Mouse (Mus musculus) liver, postnatal 0 days (tissue): ENCODE results near the gene Taar8a. TPM values are rescaled to one million over a fixed set of nuclear protein-coding genes. Genes with fewer than 3 reads are reported as not detected.

Experiments
- ATAC-seq: fragments of 200-750 bp; cut with Nextera tagmentation; 2 replicates; pipeline ENCODE4 v1.8.0; 2017; ENCODE audit warnings: mild to moderate bottlenecking, moderate library complexity
- DNase-seq: peaks from one replicate; pipeline ENCODE4 v3.0.0-alpha.2; 2016
- H3K27ac ChIP-seq: fragments of 300-500 bp; sonication (generic); 2 replicates; pipeline ENCODE4 v1.5.1; 2014; ENCODE audit warnings: antibody characterized with exemption, moderate library complexity, mild to moderate bottlenecking, low read depth
- H3K27me3 ChIP-seq: fragments of 300-500 bp; sonication (generic); 2 replicates; pipeline ENCODE4 v1.6.1; 2014; ENCODE audit warnings: low read length, control low read depth, mixed read lengths; ENCODE audit not compliant: insufficient read depth
- H3K36me3 ChIP-seq: fragments of 300-500 bp; sonication (generic); replicated peaks from 2 replicates; pipeline ENCODE4 v1.6.1; 2014; ENCODE audit warnings: mild to moderate bottlenecking, control low read depth, low read length, moderate library complexity, mixed read lengths; ENCODE audit not compliant: insufficient read depth
- H3K4me1 ChIP-seq: fragments of 300-500 bp; sonication (generic); 2 replicates; pipeline ENCODE4 v1.6.1; 2014; ENCODE audit warnings: antibody characterized with exemption, mild to moderate bottlenecking, control low read depth; ENCODE audit not compliant: insufficient read depth
- H3K4me2 ChIP-seq: fragments of 300-500 bp; sonication (generic); 2 replicates; pipeline ENCODE4 v1.6.1; 2014; ENCODE audit warnings: low read depth, mild to moderate bottlenecking, low read length, moderate library complexity, mixed read lengths
- H3K4me3 ChIP-seq: fragments of 300-500 bp; sonication (generic); 2 replicates; pipeline ENCODE4 v1.5.1; 2014; ENCODE audit warnings: low read depth, low read length
- H3K9ac ChIP-seq: fragments of 300-500 bp; sonication (generic); replicated peaks from 2 replicates; pipeline ENCODE4 v1.6.1; 2014; ENCODE audit warnings: mild to moderate bottlenecking, moderate library complexity
- H3K9me3 ChIP-seq: fragments of 300-500 bp; sonication (generic); 2 replicates; pipeline ENCODE4 v1.6.1; 2016; ENCODE audit warnings: mild to moderate bottlenecking, control low read depth, low read length, mixed read lengths
- CTCF ChIP-seq: sonication (generic); IDR thresholded peaks from 2 replicates; pipeline ENCODE4 v1.5.1; 2016; ENCODE audit warnings: antibody characterized with exemption, low read depth
- EP300 ChIP-seq: IDR thresholded peaks from 2 replicates; pipeline ENCODE4 v1.6.1; 2016; ENCODE audit warnings: antibody characterized with exemption, low read depth, mild to moderate bottlenecking
- WGBS: fragments of 180-500 bp; shearing (Covaris S2); extraction: QIAGEN DNeasy Blood & Tissue Kit; methylation state at CpG from one replicate; pipeline ENCODE4 v1.1.7; 2014; ENCODE audit not compliant: insufficient replicate concordance; 5-methylcytosine and 5-hydroxymethylcytosine counted together
- polyA plus RNA-seq: library from polyadenylated mRNA; unstranded; fragments of >200 nt; fragmentation: Nextera tagmentation; extraction: Ambion mirVana; gene quantifications from 2 replicates; pipeline ENCODE4 v1.2.1, GENCODE M21; 2015

Gene Taar8a
- polyA plus RNA-seq, 1 experiment from 2014 or later: not detected

DNA sequence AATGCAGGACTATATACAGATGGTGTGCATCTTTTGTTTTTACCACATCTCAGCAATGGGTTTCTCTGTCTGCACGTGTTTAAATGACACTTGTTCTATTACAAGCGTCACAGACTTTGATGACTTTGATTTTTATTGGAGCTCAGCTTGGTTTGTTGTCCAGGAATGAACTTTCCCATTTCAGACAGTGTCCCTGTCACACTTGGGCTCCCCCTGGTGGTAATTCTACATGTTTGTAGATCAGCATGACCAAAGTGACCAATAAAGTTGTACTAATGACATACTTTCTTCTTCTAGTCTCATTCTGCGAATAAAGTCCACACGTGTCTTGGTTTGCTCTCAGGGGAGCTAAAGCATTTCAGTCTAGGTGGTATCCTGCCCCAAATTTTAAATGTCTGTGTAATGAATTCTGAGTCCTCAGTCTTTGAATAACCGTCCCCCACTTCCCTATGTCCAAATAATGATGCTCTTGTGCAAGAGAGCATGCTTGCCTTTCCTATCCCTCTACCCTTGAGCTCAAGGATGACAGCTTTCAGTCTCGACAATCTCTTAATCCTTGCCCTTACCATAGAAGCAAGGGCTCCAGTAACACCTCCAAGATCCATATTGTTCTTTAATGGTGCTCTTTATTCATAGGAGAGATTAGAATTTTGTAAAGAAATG, 34.9 kb downstream of the Taar8a start:
- Histone ChIP-seq H3K36me3 (no peaks in the 10 kb centered on the region), H3K27ac (no peak overlapping the region), H3K9me3 (no peaks in the 10 kb centered on the region), H3K4me1 (no peaks in the 10 kb centered on the region), H3K4me3 (no peak overlapping the region), H3K27me3 (no peaks in the 10 kb centered on the region), H3K9ac (no peak overlapping the region), H3K4me2 (no peak overlapping the region)
- DNase-seq (peak; percentile 57), ATAC-seq (peak; percentile 38; the same call in 1 of the 2 replicates)
- 35% methylated on average over 6 of the region's 6 CpGs for WGBS
- peak; percentile 81 for TF ChIP-seq CTCF
- TF ChIP-seq EP300: no peak

Other genes with a start within 250 kb of the Taar8a start
- gene Vnn3, start 225.0 kb upstream of the Taar8a start, polyA plus RNA-seq: 129 and 137 TPM in 2 replicates
- 13.9 and 20.5 TPM in 2 replicates for gene Vnn1, start 181.8 kb upstream of the Taar8a start, polyA plus RNA-seq
- not detected in 2 replicates for gene Taar1, start 156.1 kb upstream of the Taar8a start, polyA plus RNA-seq
- gene Taar2, start 137.9 kb upstream of the Taar8a start, polyA plus RNA-seq: not detected in 2 replicates
- gene Taar3, start 126.9 kb upstream of the Taar8a start, polyA plus RNA-seq: not detected in 2 replicates
- not detected in 2 replicates for gene Taar4, start 116.0 kb upstream of the Taar8a start, polyA plus RNA-seq
- not detected in 2 replicates for gene Taar5, start 105.8 kb upstream of the Taar8a start, polyA plus RNA-seq
- not detected in 2 replicates for gene Taar6, start 90.9 kb upstream of the Taar8a start, polyA plus RNA-seq
- gene Taar7a, start 83.0 kb upstream of the Taar8a start, polyA plus RNA-seq: not detected in 2 replicates
- not detected in 2 replicates for gene Taar7b, start 76.6 kb upstream of the Taar8a start, polyA plus RNA-seq
- not detected in 2 replicates for gene Taar7d, start 49.3 kb upstream of the Taar8a start, polyA plus RNA-seq
- gene Taar7e, start 38.9 kb upstream of the Taar8a start, polyA plus RNA-seq: not detected in 2 replicates
- not detected in 2 replicates for gene Taar7f, start 27.0 kb upstream of the Taar8a start, polyA plus RNA-seq
- not detected in 2 replicates for gene Taar8b, start 15.8 kb downstream of the Taar8a start, polyA plus RNA-seq
- not detected in 2 replicates for gene Taar8c, start 25.4 kb downstream of the Taar8a start, polyA plus RNA-seq
- gene Taar9, start 33.0 kb downstream of the Taar8a start, polyA plus RNA-seq: not detected in 2 replicates
- gene Stx7, start 72.8 kb downstream of the Taar8a start, polyA plus RNA-seq: 33.7 and 35.7 TPM in 2 replicates
- 0.04 TPM in 1 of 2 replicates, not detected in the other for gene Moxd1, start 147.0 kb downstream of the Taar8a start, polyA plus RNA-seq